Mouse (Mus musculus) layer of hippocampus, postnatal 10 days (tissue): Measurements from ENCODE around the gene Gzmm. TPM values are rescaled to one million over a fixed set of nuclear protein-coding genes. Genes with fewer than 3 reads are reported as not detected.
"Not testable (repeated sequence)": the region's sequence is repeated elsewhere in the genome, so short reads cannot be mapped to it uniquely, and the experiment has no call there.

ENCODE experiments used
- DNase-seq, 2 experiments: peaks; one replicate each; pipeline ENCODE4 v3.0.0; 2021; ENCODE audit warnings: low spot score in 2 of 2
- total RNA-seq, 2 experiments: library from RNA; stranded (reverse); gene quantifications; 2 replicates each; pipeline ENCODE4 v1.2.3; 2021

Gene Gzmm
- total RNA-seq, 2 experiments from 2014 or later: 1.6 to 1.8 TPM

DNA sequence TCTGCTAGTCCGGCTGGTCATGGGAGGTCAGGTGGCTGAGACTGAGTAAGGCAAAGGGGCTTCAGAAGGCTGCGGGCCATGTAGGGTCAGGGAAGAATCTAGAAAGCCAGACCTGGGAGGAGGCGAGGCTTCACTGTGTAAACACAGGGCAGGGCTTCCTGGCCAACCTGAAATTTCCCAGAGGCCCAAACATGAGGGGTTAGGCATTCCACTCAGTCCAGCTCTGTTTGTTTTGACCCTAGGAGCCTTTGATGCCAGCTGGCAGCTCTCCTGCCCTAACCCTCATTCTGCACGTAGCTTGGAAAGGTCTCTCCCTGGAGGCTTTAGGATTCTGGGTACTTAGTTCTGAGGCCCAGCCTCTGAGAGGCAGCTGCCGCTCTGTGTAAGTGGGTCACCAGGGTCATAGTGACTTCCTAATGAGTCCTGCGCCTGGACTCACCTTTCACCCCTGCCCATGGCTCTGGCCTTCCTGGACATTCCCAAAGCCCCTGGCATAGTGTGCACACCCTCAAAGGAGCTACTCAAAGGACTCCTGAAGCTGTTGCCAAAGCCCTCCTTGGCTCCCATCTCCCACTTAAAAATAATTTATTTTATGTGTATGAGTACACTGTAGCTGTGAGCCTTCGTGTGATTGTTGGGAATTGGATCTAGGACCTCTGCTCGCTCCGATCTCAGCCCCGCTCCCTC is 12.8 kb downstream of the Gzmm start:
- no peak for DNase-seq

- DNase-seq: not testable (repeated sequence)
These were observed 14.2 kb downstream of the Gzmm start for GRCm38 (mm10) chr10:79702970-79703369.

DNA sequence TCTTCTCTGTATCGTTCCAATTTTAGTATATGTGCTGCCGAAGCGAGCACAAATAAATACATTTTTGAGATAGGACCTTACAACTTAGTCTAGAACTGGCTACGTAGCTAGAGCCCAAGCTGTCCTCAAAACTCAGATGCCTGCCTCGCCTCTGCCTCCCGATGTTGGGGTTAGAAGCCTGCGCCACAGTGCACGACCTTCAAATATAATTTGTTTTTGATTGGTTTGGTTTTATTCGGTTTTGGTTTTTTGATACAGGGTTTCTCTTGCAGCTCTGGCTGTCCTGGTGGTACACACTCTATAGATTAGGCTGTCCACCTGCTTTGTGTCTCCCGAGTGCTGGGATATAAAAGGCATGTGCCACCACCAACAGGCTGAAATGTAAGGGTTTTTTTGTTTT is 14.7 kb downstream of the Gzmm start:
- no peak for DNase-seq

DNA sequence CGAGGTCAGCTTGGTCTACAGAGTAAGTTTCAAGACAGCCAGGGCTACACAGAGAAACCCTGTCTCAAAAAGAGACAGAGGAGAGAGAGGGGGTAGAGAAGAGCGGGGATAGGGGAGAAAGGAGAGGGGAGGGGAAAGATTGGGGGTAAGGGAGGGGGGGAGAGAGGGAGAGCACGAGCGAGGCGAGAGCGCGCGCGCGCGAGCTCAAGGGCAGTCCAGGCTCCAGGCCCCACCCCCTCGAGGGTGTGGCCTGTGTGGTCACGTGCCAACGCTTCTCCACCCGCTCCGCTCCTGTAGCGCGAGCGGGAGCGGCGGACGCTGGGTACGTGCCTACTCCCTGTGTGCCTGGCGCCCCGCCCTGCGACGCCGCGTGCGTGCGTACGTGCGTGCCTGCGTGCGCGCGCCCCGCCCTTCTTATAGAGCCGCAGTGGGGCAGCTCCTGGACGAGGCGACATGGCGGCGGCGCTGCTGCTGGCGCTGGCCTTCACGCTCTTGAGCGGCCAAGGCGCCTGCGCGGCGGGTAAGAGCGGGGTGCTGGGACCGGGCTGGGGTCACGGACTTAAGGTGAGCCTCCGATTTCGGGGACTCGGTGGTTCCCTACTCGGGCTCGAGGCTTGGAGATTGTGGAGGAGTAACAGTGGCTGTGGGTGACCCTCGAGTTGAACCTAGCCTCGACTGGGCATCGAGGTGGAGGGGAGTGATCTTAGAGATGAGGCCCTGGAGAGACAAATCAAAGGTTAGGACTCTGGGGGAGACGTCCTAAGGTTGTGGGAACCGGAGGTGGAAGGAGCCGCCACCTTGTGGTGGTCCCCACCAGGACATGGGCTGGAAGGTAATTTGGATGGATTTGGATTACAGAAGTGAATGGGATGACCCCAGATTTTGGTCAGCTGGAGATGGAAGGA is 15.5 kb downstream of the Gzmm start, which contains the start of gene Bsg:
Gene Bsg (plus strand): TSS at position 427 of the 905 bp plus-strand sequence.
- DNase-seq: peak; percentile 98 to 99

GRCm38 (mm10) chr10:79704970-79705360 is 16.1 kb downstream of the Gzmm start:
- no peak for DNase-seq

DNA sequence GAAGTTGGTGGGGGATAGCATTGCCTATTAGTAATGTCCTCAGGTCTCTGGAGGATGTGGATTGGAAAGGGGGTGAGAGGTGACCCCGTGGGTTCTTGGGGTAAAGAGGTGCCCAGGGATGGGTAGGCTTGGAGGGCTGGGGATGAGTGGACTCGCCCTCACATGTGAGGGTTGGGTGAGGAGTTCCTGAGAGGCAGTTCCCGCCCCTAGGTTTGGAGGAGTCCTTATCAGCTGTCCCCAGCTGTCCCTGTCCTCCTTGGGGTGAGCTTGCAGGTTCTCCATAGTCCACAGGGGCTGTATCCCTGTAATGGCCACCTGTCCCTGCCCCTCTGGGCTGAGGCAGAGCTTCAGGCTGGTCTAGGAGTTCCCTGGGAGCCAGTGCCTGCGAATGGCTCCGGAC is 17.1 kb downstream of the Gzmm start:
- DNase-seq: no peak

DNA sequence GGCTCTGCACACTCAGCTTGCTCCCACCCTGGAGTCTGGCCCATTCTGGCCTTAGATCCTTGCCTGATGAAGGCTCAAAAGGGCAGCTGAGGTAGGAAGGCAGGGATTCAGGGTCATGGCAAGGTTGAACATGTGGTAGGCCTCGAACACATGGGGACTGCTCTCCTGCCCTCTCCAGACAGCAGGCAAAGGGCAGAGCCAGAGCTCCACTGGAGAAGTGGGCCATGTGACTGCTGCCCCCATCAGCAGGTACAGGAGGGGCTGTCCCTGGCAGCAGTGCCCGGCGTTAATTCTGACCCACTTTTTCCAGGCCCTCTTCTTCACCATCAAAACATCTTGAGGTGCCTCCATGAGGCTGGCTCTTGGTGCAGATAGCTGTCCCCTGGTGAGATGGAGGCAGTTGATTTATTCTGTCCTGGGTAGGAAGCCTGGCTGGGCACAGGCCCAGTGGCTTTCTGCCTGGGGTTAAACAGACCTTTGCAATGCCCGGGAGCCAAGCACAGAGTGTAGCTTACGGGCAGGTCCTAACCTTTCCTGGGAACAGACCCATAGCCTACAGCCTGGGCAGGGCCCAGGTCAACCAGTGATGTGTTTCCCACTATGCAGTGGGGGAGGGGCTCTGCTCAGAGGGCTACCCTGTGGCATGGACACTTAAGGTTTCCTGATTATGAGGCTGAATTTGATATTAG is 17.7 kb downstream of the Gzmm start:
- DNase-seq: no peak

- no peak for DNase-seq
These were observed 18.3 kb downstream of the Gzmm start for GRCm38 (mm10) chr10:79707162-79707561.

GRCm38 (mm10) chr10:79707759-79708158 is 18.9 kb downstream of the Gzmm start:
- DNase-seq: no peak

GRCm38 (mm10) chr10:79708668-79709067 is 19.8 kb downstream of the Gzmm start:
- no peak for DNase-seq

- no peak for DNase-seq
These were observed 20.5 kb downstream of the Gzmm start for GRCm38 (mm10) chr10:79709307-79709706.

DNA sequence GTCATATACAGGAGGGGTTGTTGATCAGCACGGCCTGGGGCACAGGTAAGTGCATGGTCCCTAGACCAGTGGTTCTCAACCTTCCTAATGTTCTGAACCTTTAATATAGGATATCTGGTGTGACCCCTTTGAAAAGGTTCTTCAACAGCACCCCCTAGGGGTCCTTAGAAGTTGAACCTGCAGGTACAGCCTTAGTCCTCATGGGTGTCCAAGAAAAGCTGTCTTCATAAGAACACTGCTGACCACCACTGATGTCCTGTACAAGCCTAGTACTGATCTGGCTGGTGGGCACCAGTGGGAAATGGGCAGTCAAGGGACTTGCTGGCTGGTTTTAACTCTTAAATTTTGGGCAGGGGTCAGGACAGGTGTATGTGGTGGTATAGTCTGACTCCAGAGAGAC is 23.2 kb downstream of the Gzmm start:
- DNase-seq: no peak

DNA sequence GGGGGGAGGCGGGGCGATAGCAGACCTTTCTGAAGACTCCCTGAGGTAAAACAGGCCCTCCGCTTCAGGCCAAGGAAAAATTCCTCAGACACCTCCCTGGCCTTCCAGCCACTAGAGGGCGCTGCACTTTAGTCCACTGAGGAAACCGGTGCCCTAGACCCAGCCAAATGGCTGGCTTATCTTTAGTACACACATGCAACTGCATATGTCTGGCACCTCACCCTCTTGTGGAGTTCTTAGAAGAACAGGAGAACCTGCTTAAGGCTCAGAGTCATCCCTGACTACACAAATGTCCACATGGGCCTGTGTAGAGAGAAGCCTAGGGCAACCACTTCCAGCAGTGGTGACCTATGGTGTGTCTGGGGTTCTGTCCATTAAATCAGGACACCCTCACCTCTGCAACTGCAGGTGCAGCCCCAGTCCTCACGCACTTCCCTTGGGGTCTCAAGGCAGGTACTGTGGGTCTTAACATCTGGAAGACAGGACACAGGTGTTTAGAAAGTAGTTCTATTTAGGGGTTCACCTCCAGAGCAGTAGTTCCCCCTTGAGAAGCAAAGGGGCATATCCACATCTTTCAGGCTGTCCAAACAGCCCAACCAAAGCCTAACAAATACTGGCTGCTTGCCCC is 23.8 kb downstream of the Gzmm start:
- DNase-seq: peak; percentile 84 to 86

DNA sequence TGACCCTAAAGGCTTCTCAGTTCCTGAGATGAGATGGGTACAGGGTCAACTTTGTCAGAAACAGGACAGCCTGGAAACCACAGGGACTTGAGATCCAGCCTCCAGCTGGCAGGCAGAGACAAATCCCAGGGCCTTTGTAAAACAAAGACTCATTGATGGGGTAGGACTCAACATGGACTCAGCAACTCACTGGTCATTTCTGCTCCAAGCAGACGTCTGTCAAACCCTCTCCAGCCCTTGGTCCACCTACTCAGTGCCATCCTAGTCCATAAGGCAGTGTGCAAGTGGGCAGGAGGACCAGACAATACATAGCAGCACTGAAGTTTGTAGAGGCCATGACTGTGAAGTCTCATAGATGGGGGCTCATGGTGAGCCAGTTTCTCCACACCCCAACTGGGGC is 24.3 kb downstream of the Gzmm start:
- DNase-seq: no peak

DNA sequence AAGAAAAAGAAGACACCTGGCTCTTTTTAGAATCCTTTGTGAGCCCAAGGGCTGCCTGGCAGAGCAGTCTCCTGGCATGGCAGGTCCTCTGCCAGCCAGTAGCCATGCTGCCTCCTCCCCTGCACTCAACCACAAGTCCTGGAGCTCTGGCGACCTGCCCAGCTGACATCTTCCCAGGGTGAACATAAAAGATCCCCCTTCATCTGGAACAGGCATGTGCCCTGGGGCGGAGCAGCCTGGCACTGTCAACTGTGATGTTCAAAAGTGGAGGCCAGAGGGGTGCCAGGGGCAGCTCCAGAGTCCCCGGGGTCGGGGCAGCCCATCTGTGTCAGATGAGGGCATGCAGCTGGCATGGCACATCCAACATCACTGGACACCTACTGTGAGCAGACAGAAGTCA is 26.2 kb downstream of the Gzmm start:
- no peak for DNase-seq

DNA sequence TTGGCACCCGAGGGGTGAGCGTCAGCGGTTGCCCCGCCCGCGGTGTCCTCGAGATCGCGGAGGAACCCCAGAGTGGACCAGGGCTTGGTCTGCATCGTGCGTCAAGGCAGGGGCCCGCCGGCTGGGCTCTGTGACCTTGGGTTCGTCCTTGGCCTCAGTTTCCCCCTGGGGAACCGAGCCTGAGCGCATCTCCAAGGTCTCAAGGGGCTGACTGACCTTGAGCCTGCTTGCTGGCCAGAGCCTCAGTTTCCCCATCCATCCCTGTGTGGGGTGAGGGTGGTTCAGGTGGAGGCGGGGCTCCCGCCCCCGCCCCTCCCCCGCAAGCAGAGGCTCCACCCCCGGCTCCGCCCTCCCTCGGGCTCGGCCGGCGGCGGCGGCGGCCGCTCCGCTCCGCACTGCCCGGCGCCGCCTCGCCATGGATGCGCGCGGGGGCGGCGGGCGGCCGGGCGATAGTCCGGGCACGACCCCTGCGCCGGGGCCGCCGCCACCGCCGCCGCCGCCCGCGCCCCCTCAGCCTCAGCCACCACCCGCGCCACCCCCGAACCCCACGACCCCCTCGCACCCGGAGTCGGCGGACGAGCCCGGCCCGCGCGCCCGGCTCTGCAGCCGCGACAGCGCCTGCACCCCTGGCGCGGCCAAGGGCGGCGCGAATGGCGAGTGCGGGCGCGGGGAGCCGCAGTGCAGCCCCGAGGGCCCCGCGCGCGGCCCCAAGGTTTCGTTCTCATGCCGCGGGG is 27.6 kb downstream of the Gzmm start, which contains the start of gene Hcn2:
Gene Hcn2 (plus strand): TSS at position 381 of the 734 bp plus-strand sequence.
- DNase-seq: no peak

- DNase-seq: no peak
These were observed 28.2 kb downstream of the Gzmm start for GRCm38 (mm10) chr10:79716988-79717355.

GRCm38 (mm10) chr10:79717640-79718357 is 29.0 kb downstream of the Gzmm start:
- DNase-seq: peak in 1 of 2 experiments; percentile 58

DNA sequence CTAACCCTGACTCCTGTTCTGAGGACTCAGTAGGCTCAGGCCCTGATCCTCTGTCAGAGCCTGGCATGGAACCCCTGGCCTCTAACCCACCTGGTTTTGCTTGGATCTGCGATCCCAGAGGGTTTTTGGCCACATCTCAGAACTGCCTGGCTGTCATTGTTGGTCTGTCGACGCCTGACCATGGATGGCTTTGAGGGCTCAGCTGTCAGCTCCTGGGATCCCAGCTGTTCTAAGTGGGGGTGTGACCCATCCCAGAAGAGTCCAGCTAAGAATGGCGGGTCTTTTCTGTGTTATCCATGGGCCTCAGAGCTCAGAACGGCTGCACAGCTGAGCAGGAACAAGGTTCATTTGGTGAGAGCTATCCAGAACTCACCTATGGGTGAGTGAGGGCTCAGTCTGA is 32.3 kb downstream of the Gzmm start:
- no peak for DNase-seq

DNA sequence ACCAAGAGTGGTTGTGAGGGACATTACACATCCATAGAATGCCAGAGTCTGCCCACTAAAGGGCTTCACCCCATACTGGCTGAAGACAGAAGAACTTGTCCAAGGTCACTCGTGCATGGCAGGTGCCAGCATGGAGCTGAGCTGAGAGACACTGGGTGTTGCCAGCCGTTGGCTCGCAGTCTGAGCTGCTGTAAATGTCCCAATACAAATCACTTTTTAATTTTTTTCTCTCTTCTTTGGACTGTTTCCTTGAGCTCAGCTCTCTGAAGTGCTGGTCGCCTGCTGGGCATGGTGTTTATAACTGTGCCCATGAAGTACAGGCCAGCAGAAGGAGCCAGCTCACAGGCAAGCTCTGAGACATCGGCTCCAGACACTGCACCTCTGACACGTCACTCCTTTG is 34.2 kb downstream of the Gzmm start:
- no peak for DNase-seq
